Mouse (Mus musculus): ENCODE measurements around the gene Shank1. TPM values are rescaled to one million over a fixed set of nuclear protein-coding genes. Genes with fewer than 3 reads are reported as not detected.
A peak's percentile ranks its signal among the peaks of the same experiment; 100 is the strongest.

The Shank1 gene
- polyA plus RNA-seq, 1 experiment from 2014 or later: 13.2 TPM

- peak; percentile 70 for ATAC-seq
- WGBS: 3% methylated on average over 25 of the region's 25 CpGs
- Histone ChIP-seq H3K4me1 (peaks cover 40% of the 10 kb centered on the region), H3K27ac (no peak overlapping the region), H3K4me2 (peak overlapping the region; percentile 56), H3K36me3 (ENCODE audit: poor library complexity, severe bottlenecking) (peaks cover 17% of the 10 kb centered on the region), H3K4me3 (peak overlapping the region; percentile 13), H3K9me3 (replicated peaks) (no peaks in the 10 kb centered on the region), H3K27me3 (peaks cover 71% of the 10 kb centered on the region), H3K9ac (peak overlapping the region; percentile 58)
Observed at GRCm38 (mm10) chr7:44350957-44351711, 41.1 kb downstream of the Shank1 start.

- H3K9ac ChIP-seq: peak overlapping the region; percentile 45; the same call in 1 of the 2 replicates
- peak overlapping the region; percentile 56 for H3K4me2 ChIP-seq
- H3K36me3 ChIP-seq (ENCODE audit: poor library complexity, severe bottlenecking): peaks cover 8% of the 10 kb centered on the region; the same call in 1 of the 2 replicates
- H3K9me3 ChIP-seq (replicated peaks): no peaks in the 10 kb centered on the region
- peaks cover 46% of the 10 kb centered on the region for H3K4me1 ChIP-seq
- ATAC-seq: no peak
- H3K4me3 ChIP-seq: peak overlapping the region; percentile 18
- 3% methylated on average over 62 of the region's 71 CpGs for WGBS
- peaks cover 80% of the 10 kb centered on the region for H3K27me3 ChIP-seq
- H3K27ac ChIP-seq: no peak overlapping the region
Observed at GRCm38 (mm10) chr7:44351881-44352749, 42.1 kb downstream of the Shank1 start.

GRCm38 (mm10) chr7:44352750-44353600 is 42.9 kb downstream of the Shank1 start:
- Histone ChIP-seq H3K4me3 (peak overlapping the region; percentile 18), H3K36me3 (ENCODE audit: poor library complexity, severe bottlenecking) (peaks cover 4% of the 10 kb centered on the region; the same call in 1 of the 2 replicates), H3K27me3 (peaks cover 88% of the 10 kb centered on the region), H3K27ac (no peak overlapping the region), H3K4me1 (peaks cover 54% of the 10 kb centered on the region), H3K9me3 (replicated peaks) (no peaks in the 10 kb centered on the region), H3K9ac (peak overlapping the region; percentile 45; the same call in 1 of the 2 replicates), H3K4me2 (peak overlapping the region; percentile 32)
- ATAC-seq: no peak
- WGBS: 3% methylated on average over 58 of the region's 71 CpGs

- ATAC-seq: no peak
Observed at GRCm38 (mm10) chr7:44353601-44354340, 43.7 kb downstream of the Shank1 start.

GRCm38 (mm10) chr7:44355411-44355810 is 45.4 kb downstream of the Shank1 start:
- no peak overlapping the region for H3K27ac ChIP-seq
- WGBS: 55% methylated on average over 6 of the region's 6 CpGs
- H3K4me1 ChIP-seq: peaks cover 68% of the 10 kb centered on the region
- no peak overlapping the region for H3K4me2 ChIP-seq
- ATAC-seq: no peak
- H3K36me3 ChIP-seq (ENCODE audit: poor library complexity, severe bottlenecking): no peaks in the 10 kb centered on the region
- no peak overlapping the region for H3K4me3 ChIP-seq
- H3K27me3 ChIP-seq: peaks cover 81% of the 10 kb centered on the region
- no peaks in the 10 kb centered on the region for H3K9me3 ChIP-seq (replicated peaks)
- no peak overlapping the region for H3K9ac ChIP-seq

More at GRCm38 (mm10) chr7:44353601-44354340, 43.7 kb downstream of the Shank1 start:
- peaks cover 59% of the 10 kb centered on the region for H3K4me1 ChIP-seq
- 0 out of 2 replicates have a peak overlapping the region, but pooled peaks have one; percentile 45 for H3K9ac ChIP-seq
- no peaks in the 10 kb centered on the region for H3K9me3 ChIP-seq (replicated peaks)
- H3K4me3 ChIP-seq: peak overlapping the region; percentile 17
- WGBS: 1% methylated on average over 35 of the region's 35 CpGs
- H3K36me3 ChIP-seq (ENCODE audit: poor library complexity, severe bottlenecking): peaks cover 4% of the 10 kb centered on the region; the same call in 1 of the 2 replicates
- peaks cover 88% of the 10 kb centered on the region for H3K27me3 ChIP-seq
- no peak overlapping the region for H3K27ac ChIP-seq
- peak overlapping the region; percentile 32 for H3K4me2 ChIP-seq

- Histone ChIP-seq H3K9ac (peak overlapping the region; percentile 26; the same call in 1 of the 2 replicates), H3K4me2 (peak overlapping the region; percentile 29), H3K4me1 (peaks cover 62% of the 10 kb centered on the region), H3K9me3 (replicated peaks) (no peaks in the 10 kb centered on the region), H3K27me3 (peaks cover 79% of the 10 kb centered on the region), H3K4me3 (peak overlapping the region; percentile 7; the same call in 1 of the 2 replicates), H3K27ac (no peak overlapping the region; the same call in 1 of the 2 replicates), H3K36me3 (ENCODE audit: poor library complexity, severe bottlenecking) (no peaks in the 10 kb centered on the region)
- ATAC-seq: no peak
- 4% methylated on average over 35 of the region's 35 CpGs for WGBS
Observed at GRCm38 (mm10) chr7:44356590-44357481, 46.8 kb downstream of the Shank1 start.

GRCm38 (mm10) chr7:44357531-44357930 is 47.5 kb downstream of the Shank1 start:
- Histone ChIP-seq H3K4me1 (peaks cover 55% of the 10 kb centered on the region), H3K4me2 (peak overlapping the region; percentile 29), H3K4me3 (peak overlapping the region; percentile 7; the same call in 1 of the 2 replicates), H3K9me3 (replicated peaks) (no peaks in the 10 kb centered on the region), H3K9ac (peak overlapping the region; percentile 26; the same call in 1 of the 2 replicates), H3K36me3 (ENCODE audit: poor library complexity, severe bottlenecking) (no peaks in the 10 kb centered on the region), H3K27me3 (peaks cover 79% of the 10 kb centered on the region), H3K27ac (no peak overlapping the region)
- 10% methylated on average over 9 of the region's 10 CpGs for WGBS
- ATAC-seq: no peak

GRCm38 (mm10) chr7:44358012-44358411 is 48.0 kb downstream of the Shank1 start:
- no peaks in the 10 kb centered on the region for H3K36me3 ChIP-seq (ENCODE audit: poor library complexity, severe bottlenecking)
- peaks cover 77% of the 10 kb centered on the region for H3K27me3 ChIP-seq
- H3K4me2 ChIP-seq: peak overlapping the region; percentile 29
- H3K9ac ChIP-seq: no peak overlapping the region
- peaks cover 50% of the 10 kb centered on the region for H3K4me1 ChIP-seq
- H3K9me3 ChIP-seq (replicated peaks): no peaks in the 10 kb centered on the region
- no peak overlapping the region for H3K27ac ChIP-seq
- WGBS: 10% methylated on average over 5 of the region's 5 CpGs
- ATAC-seq: no peak
- H3K4me3 ChIP-seq: no peak overlapping the region

GRCm38 (mm10) chr7:44358886-44359654 is 49.0 kb downstream of the Shank1 start:
- peak overlapping the region; percentile 49 for H3K4me3 ChIP-seq
- H3K4me2 ChIP-seq: peak overlapping the region; percentile 88
- peaks cover 39% of the 10 kb centered on the region for H3K4me1 ChIP-seq
- 3% methylated on average over 25 of the region's 26 CpGs for WGBS
- H3K27me3 ChIP-seq: peaks cover 66% of the 10 kb centered on the region
- peak overlapping the region; percentile 85 for H3K27ac ChIP-seq
- ATAC-seq: peak; percentile 6
- H3K9me3 ChIP-seq (replicated peaks): no peaks in the 10 kb centered on the region
- H3K9ac ChIP-seq: peak overlapping the region; percentile 65
- no peaks in the 10 kb centered on the region for H3K36me3 ChIP-seq (ENCODE audit: poor library complexity, severe bottlenecking)
